Mouse (Mus musculus) Patski (cell line): ENCODE measurements around the gene Hivep1. TPM values are rescaled to one million over a fixed set of nuclear protein-coding genes. Genes with fewer than 3 reads are reported as not detected.

Source experiments
- ATAC-seq: fragments of 100-300 bp; one replicate; pipeline ENCODE4 v1.8.0; 2021
- CTCF ChIA-PET: fragments of 350-600 bp; sonication (Branson Sonifier 250); formaldehyde crosslinking; loops from one replicate; lab custom pipeline; 2022; ENCODE audit warnings: inconsistent platforms; lab: Charles Lee
- POLR2A ChIA-PET: fragments of 350-600 bp; sonication (Branson Sonifier 250); formaldehyde crosslinking; loops from one replicate; lab custom pipeline; 2022; ENCODE audit warnings: antibody characterized with exemption, inconsistent platforms; lab: Charles Lee
- DNase-seq: peaks from one replicate; pipeline ENCODE4 v3.0.0-alpha.2; 2011; ENCODE audit warnings: low read depth, low spot score
- H3K27me3 ChIP-seq: fragments of 371-371 bp; one replicate; pipeline ENCODE4 v1.5.1; 2021
- CTCF ChIP-seq: fragments of 100-300 bp; IDR thresholded peaks from one replicate; pipeline ENCODE4 v1.5.1; 2021
- in situ Hi-C: fragments of 300-500 bp; cut with MboI; formaldehyde crosslinking; loops from 3 replicates; pipeline ENCODE4 v1.11.1; 2018; ENCODE audit warnings: low pct_unique_long_range_greater_than_20kb, mixed read lengths
- polyA plus RNA-seq: library from polyadenylated mRNA; unstranded; gene quantifications from one replicate; pipeline ENCODE4 v1.2.3, GENCODE M21; 2021

Gene Hivep1
- polyA plus RNA-seq, 1 experiment from 2014 or later, result 36.5 TPM

GRCm38 (mm10) chr13:42093268-42094042 lies 41.6 kb downstream of the Hivep1 start:
- DNase-seq (no peak), ATAC-seq (no peak)
- TF ChIP-seq CTCF, result no peak
- CTCF ChIA-PET, result no interaction called here
- H3K27me3 ChIP-seq, result no peaks in the 10 kb centered on the region
- in situ Hi-C loops, result no loop called here
- POLR2A ChIA-PET, result no interaction called here

- in situ Hi-C loops, result no loop called here
- TF ChIP-seq CTCF, result no peak
- POLR2A ChIA-PET, result no interaction called here
- ATAC-seq, result no peak
- no peaks in the 10 kb centered on the region for H3K27me3 ChIP-seq
- CTCF ChIA-PET, result interaction anchor here (1.1 kb wide), 1 partner anchor 17 kb away, joined by 3 read pairs; no protein-coding TSS in a partner anchor
- no peak for DNase-seq
These were observed 44.1 kb downstream of the Hivep1 start for GRCm38 (mm10) chr13:42095826-42096515.

GRCm38 (mm10) chr13:42097109-42097508 lies 45.3 kb downstream of the Hivep1 start:
- DNase-seq, result no peak
- ChIA-PET CTCF (interaction anchor here (1.1 kb wide), 1 partner anchor 18 kb away, joined by 3 read pairs; no protein-coding TSS in a partner anchor), POLR2A (no interaction called here)
- no peak for ATAC-seq
- no peak for TF ChIP-seq CTCF
- H3K27me3 ChIP-seq, result no peaks in the 10 kb centered on the region
- in situ Hi-C loops, result no loop called here

GRCm38 (mm10) chr13:42098522-42098921 lies 46.7 kb downstream of the Hivep1 start:
- ChIA-PET CTCF (interaction anchor here (0.9 kb wide), 1 partner anchor 18 kb away, joined by 3 read pairs; no protein-coding TSS in a partner anchor), POLR2A (interaction anchor here (0.6 to 1.0 kb wide), 3 partner anchors 10 to 823 kb away, joined by 3 read pairs; no protein-coding TSS in a partner anchor)
- TF ChIP-seq CTCF, result no peak
- ATAC-seq (no peak), DNase-seq (no peak)
- H3K27me3 ChIP-seq, result no peaks in the 10 kb centered on the region
- in situ Hi-C loops, result no loop called here

GRCm38 (mm10) chr13:42099523-42099922 lies 47.7 kb downstream of the Hivep1 start:
- POLR2A ChIA-PET, result no interaction called here
- in situ Hi-C loops, result no loop called here

GRCm38 (mm10) chr13:42101440-42102190 lies 49.8 kb downstream of the Hivep1 start:
- ATAC-seq (no peak), DNase-seq (no peak)
- in situ Hi-C loops, result no loop called here
- ChIA-PET POLR2A (interaction anchor here (0.8 to 1.0 kb wide), 2 partner anchors 13 to 51 kb away, joined by 3 to 4 read pairs; no protein-coding TSS in a partner anchor), CTCF (interaction anchor here (1.0 kb wide), 1 partner anchor 49 kb away, joined by 4 read pairs; no protein-coding TSS in a partner anchor)
- no peak for TF ChIP-seq CTCF
- no peaks in the 10 kb centered on the region for H3K27me3 ChIP-seq

More at GRCm38 (mm10) chr13:42099523-42099922, 47.7 kb downstream of the Hivep1 start:
- no peaks in the 10 kb centered on the region for H3K27me3 ChIP-seq
- no peak for TF ChIP-seq CTCF
- ATAC-seq (no peak), DNase-seq (no peak)
- CTCF ChIA-PET, result no interaction called here

GRCm38 (mm10) chr13:42102980-42103379 lies 51.2 kb downstream of the Hivep1 start:
- POLR2A ChIA-PET, result no interaction called here
- no peaks in the 10 kb centered on the region for H3K27me3 ChIP-seq
- in situ Hi-C loops, result no loop called here
- peak; percentile 60 for ATAC-seq
- peak; percentile 13 for DNase-seq
- CTCF ChIA-PET, result no interaction called here
- TF ChIP-seq CTCF, result no peak

- ChIA-PET POLR2A (no interaction called here), CTCF (no interaction called here)
- DNase-seq, result no peak
- TF ChIP-seq CTCF, result no peak
- in situ Hi-C loops, result no loop called here
- no peaks in the 10 kb centered on the region for H3K27me3 ChIP-seq
- no peak for ATAC-seq
These were observed 51.8 kb downstream of the Hivep1 start for GRCm38 (mm10) chr13:42103486-42104166.

- ChIA-PET POLR2A (no interaction called here), CTCF (no interaction called here)
- TF ChIP-seq CTCF, result no peak
- in situ Hi-C loops, result no loop called here
- DNase-seq (no peak), ATAC-seq (no peak)
- no peaks in the 10 kb centered on the region for H3K27me3 ChIP-seq
These were observed 52.5 kb downstream of the Hivep1 start for GRCm38 (mm10) chr13:42104371-42104770.
